Mouse (Mus musculus) heart, postnatal 4 days (tissue): ENCODE measurements around the gene Tigd3. TPM values are rescaled to one million over a fixed set of nuclear protein-coding genes. Genes with fewer than 3 reads are reported as not detected.

Experiments used
- DNase-seq: peaks from one replicate; pipeline ENCODE4 v3.0.0; 2021
- total RNA-seq, 2 experiments: library from RNA; stranded (reverse); gene quantifications; 2 replicates each; pipeline ENCODE4 v1.2.3; 2021

The Tigd3 gene
- total RNA-seq = 1 to 10 TPM; 2.0 TPM

- peak; percentile 97 for DNase-seq
Observed at GRCm38 (mm10) chr19:5894002-5894678, at the start of gene Tigd3. Tigd3 (minus strand) TSS chr19:5894149.

GRCm38 (mm10) chr19:5943404-5943803, 49.5 kb upstream of the Tigd3 start:
- DNase-seq = no peak

GRCm38 (mm10) chr19:5942581-5942980, 48.6 kb upstream of the Tigd3 start:
- no peak for DNase-seq

- no peak for DNase-seq
Observed at GRCm38 (mm10) chr19:5940656-5941055, 46.7 kb upstream of the Tigd3 start.

GRCm38 (mm10) chr19:5940173-5940572, 46.2 kb upstream of the Tigd3 start:
- peak; percentile 85 for DNase-seq

GRCm38 (mm10) chr19:5939715-5940114, 45.8 kb upstream of the Tigd3 start:
- DNase-seq = no peak

- no peak for DNase-seq
Observed at GRCm38 (mm10) chr19:5938516-5938915, 44.6 kb upstream of the Tigd3 start.

GRCm38 (mm10) chr19:5937836-5938406, 44.0 kb upstream of the Tigd3 start:
- peak; percentile 39 for DNase-seq

GRCm38 (mm10) chr19:5937095-5937835, 43.3 kb upstream of the Tigd3 start:
- DNase-seq = no peak

- peak; percentile 52 for DNase-seq
Observed at GRCm38 (mm10) chr19:5935691-5936090, 41.7 kb upstream of the Tigd3 start.

GRCm38 (mm10) chr19:5935266-5935665, 41.3 kb upstream of the Tigd3 start:
- peak; percentile 81 for DNase-seq

GRCm38 (mm10) chr19:5929634-5930596, 36.0 kb upstream of the Tigd3 start:
- peak; percentile 84 for DNase-seq

- no peak for DNase-seq
Observed at GRCm38 (mm10) chr19:5928546-5928945, 34.6 kb upstream of the Tigd3 start.

- DNase-seq = no peak
Observed at GRCm38 (mm10) chr19:5928104-5928503, 34.2 kb upstream of the Tigd3 start.

- DNase-seq = no peak
Observed at GRCm38 (mm10) chr19:5927532-5927931, 33.6 kb upstream of the Tigd3 start.

GRCm38 (mm10) chr19:5927026-5927425, 33.1 kb upstream of the Tigd3 start:
- no peak for DNase-seq

- DNase-seq = no peak
Observed at GRCm38 (mm10) chr19:5925311-5925855, 31.4 kb upstream of the Tigd3 start.

GRCm38 (mm10) chr19:5924713-5925093, 30.8 kb upstream of the Tigd3 start, which contains the start of gene Cdc42ep2:
Cdc42ep2 (minus strand) TSS chr19:5924816.
- DNase-seq = peak; percentile 97

GRCm38 (mm10) chr19:5923990-5924712, 30.2 kb upstream of the Tigd3 start:
- DNase-seq = peak; percentile 97

GRCm38 (mm10) chr19:5922963-5923362, 29.0 kb upstream of the Tigd3 start:
- DNase-seq = no peak
